Mouse (Mus musculus): ENCODE results near the gene Dip2c.

DNA sequence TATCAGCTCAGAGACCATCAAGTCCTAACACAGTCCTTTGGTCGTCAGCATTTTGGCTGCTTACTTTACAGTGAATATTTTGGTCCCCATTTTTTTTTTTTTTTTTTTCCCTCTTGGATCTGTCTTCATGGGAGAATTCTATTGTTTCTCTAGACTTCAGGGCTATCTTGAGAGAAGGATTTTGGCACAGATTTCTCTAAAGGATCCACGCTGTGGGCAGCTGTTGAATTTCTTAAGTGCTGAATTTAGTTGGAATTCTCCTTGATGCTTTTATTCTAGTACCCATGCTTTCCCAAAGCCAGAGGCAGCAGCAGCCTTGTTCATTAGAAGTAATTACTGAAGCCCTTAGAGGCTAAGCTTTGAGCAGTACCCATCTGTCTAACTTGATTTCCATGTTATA lies 100.8 kb downstream of the Dip2c start:
- TF ChIP-seq GATA1 (IDR thresholded peaks at IDR 0.05; ENCODE audit: borderline replicate concordance, low read length) (no peak), FLI1 (IDR thresholded peaks at IDR 0.05; ENCODE audit: low read length) (no peak)

Measured in megakaryocyte, embryonic 14.5 days (primary cell).